Mouse (Mus musculus): Measurements from ENCODE around the gene Krt4. TPM values are rescaled to one million over a fixed set of nuclear protein-coding genes. Genes with fewer than 3 reads are reported as not detected.
A peak's percentile ranks its signal among the peaks of the same experiment; 100 is the strongest.

The Krt4 gene
- 2.8 and 3.4 TPM in 2 replicates for polyA plus RNA-seq (2015; fragmentation: Nextera tagmentation; extraction: Ambion mirVana)

GRCm38 (mm10) chr15:101924635-101925034 lies at the start of gene Krt4:
Gene Krt4, minus strand, starts transcription at chr15:101924735.
- H3K4me1 ChIP-seq: peaks cover 6% of the 10 kb centered on the region; the same call in 1 of the 2 replicates
- peaks cover 6% of the 10 kb centered on the region; the same call in 1 of the 2 replicates for H3K27me3 ChIP-seq (replicated peaks)
- H3K36me3 ChIP-seq: no peaks in the 10 kb centered on the region
- H3K4me3 ChIP-seq (replicated peaks): no peak within 1 kb of the TSS
- H3K27ac ChIP-seq (replicated peaks): no peak within 1 kb of the TSS
- no peak within 1 kb of the TSS for H3K4me2 ChIP-seq
- H3K9me3 ChIP-seq (replicated peaks): no peaks in the 10 kb centered on the region
- WGBS: 83% methylated on average over 11 of the region's 11 CpGs
- ATAC-seq (ENCODE audit: low FRiP score): no peak
- H3K9ac ChIP-seq (replicated peaks): no peak within 1 kb of the TSS

GRCm38 (mm10) chr15:101973414-101974077 lies 49.0 kb upstream of the Krt4 start:
- no peak overlapping the region for H3K4me2 ChIP-seq
- H3K36me3 ChIP-seq: no peaks in the 10 kb centered on the region
- WGBS: 9% methylated on average over 15 of the region's 15 CpGs
- no peaks in the 10 kb centered on the region for H3K9me3 ChIP-seq (replicated peaks)
- no peak overlapping the region for H3K4me3 ChIP-seq (replicated peaks)
- H3K9ac ChIP-seq (replicated peaks): no peak overlapping the region
- peak; percentile 38 for ATAC-seq (ENCODE audit: low FRiP score)
- H3K27ac ChIP-seq (replicated peaks): no peak overlapping the region
- peaks cover 28% of the 10 kb centered on the region for H3K4me1 ChIP-seq
- H3K27me3 ChIP-seq (replicated peaks): peaks cover 7% of the 10 kb centered on the region; the same call in 1 of the 2 replicates

- H3K27ac ChIP-seq (replicated peaks): no peak overlapping the region
- peaks cover 9% of the 10 kb centered on the region; the same call in 1 of the 2 replicates for H3K4me1 ChIP-seq
- no peak overlapping the region for H3K4me3 ChIP-seq (replicated peaks)
- H3K4me2 ChIP-seq: no peak overlapping the region
- H3K27me3 ChIP-seq (replicated peaks): 0 out of 2 replicates have a peak, but pooled peaks cover 3% of the 10 kb centered on the region
- WGBS: 5% methylated on average over 3 of the region's 6 CpGs
- H3K36me3 ChIP-seq: no peaks in the 10 kb centered on the region
- no peak overlapping the region for H3K9ac ChIP-seq (replicated peaks)
- ATAC-seq (ENCODE audit: low FRiP score): no peak
- no peaks in the 10 kb centered on the region for H3K9me3 ChIP-seq (replicated peaks)
Measured at GRCm38 (mm10) chr15:101970536-101970935, 46.0 kb upstream of the Krt4 start.

GRCm38 (mm10) chr15:101966808-101967207 lies 42.3 kb upstream of the Krt4 start:
- Histone ChIP-seq H3K27ac (replicated peaks) (no peak overlapping the region), H3K4me2 (no peak overlapping the region), H3K36me3 (no peaks in the 10 kb centered on the region), H3K9me3 (replicated peaks) (no peaks in the 10 kb centered on the region), H3K27me3 (replicated peaks) (0 out of 2 replicates have a peak, but pooled peaks cover 3% of the 10 kb centered on the region), H3K9ac (replicated peaks) (no peak overlapping the region), H3K4me1 (no peaks in the 10 kb centered on the region), H3K4me3 (replicated peaks) (no peak overlapping the region)
- 78% methylated on average over 8 of the region's 8 CpGs for WGBS
- ATAC-seq (ENCODE audit: low FRiP score): no peak

- no peak for ATAC-seq (ENCODE audit: low FRiP score)
- Histone ChIP-seq H3K9ac (replicated peaks) (no peak overlapping the region), H3K36me3 (no peaks in the 10 kb centered on the region), H3K27me3 (replicated peaks) (no peaks in the 10 kb centered on the region), H3K4me3 (replicated peaks) (no peak overlapping the region), H3K4me1 (no peaks in the 10 kb centered on the region), H3K27ac (replicated peaks) (no peak overlapping the region), H3K9me3 (replicated peaks) (no peaks in the 10 kb centered on the region), H3K4me2 (no peak overlapping the region)
- WGBS: 89% methylated on average over 3 of the region's 3 CpGs
Measured at GRCm38 (mm10) chr15:101958891-101959290, 34.4 kb upstream of the Krt4 start.

- ATAC-seq (ENCODE audit: low FRiP score): no peak
- Histone ChIP-seq H3K4me1 (no peaks in the 10 kb centered on the region), H3K4me3 (replicated peaks) (no peak within 1 kb of the TSS), H3K9me3 (replicated peaks) (no peaks in the 10 kb centered on the region), H3K4me2 (no peak within 1 kb of the TSS), H3K27me3 (replicated peaks) (no peaks in the 10 kb centered on the region), H3K36me3 (no peaks in the 10 kb centered on the region), H3K27ac (replicated peaks) (no peak within 1 kb of the TSS), H3K9ac (replicated peaks) (no peak within 1 kb of the TSS)
- whole genome bisulfite sequencing: 92% methylated on average over 9 of the region's 9 CpGs
Measured at GRCm38 (mm10) chr15:101954187-101954586, 29.7 kb upstream of the Krt4 start, which contains the start of gene Krt78. Gene Krt78, minus strand, starts transcription at chr15:101954287.

GRCm38 (mm10) chr15:101952733-101953474 lies 28.4 kb upstream of the Krt4 start:
- Histone ChIP-seq H3K4me2 (no peak overlapping the region), H3K27me3 (replicated peaks) (no peaks in the 10 kb centered on the region), H3K9me3 (replicated peaks) (no peaks in the 10 kb centered on the region), H3K4me1 (no peaks in the 10 kb centered on the region), H3K4me3 (replicated peaks) (no peak overlapping the region), H3K36me3 (no peaks in the 10 kb centered on the region), H3K27ac (replicated peaks) (no peak overlapping the region), H3K9ac (replicated peaks) (no peak overlapping the region)
- WGBS: 89% methylated on average over 7 of the region's 7 CpGs
- ATAC-seq (ENCODE audit: low FRiP score): no peak

- WGBS: 84% methylated on average over 1 of the region's 1 CpGs
- Histone ChIP-seq H3K4me3 (replicated peaks) (no peak overlapping the region), H3K4me2 (no peak overlapping the region), H3K9me3 (replicated peaks) (no peaks in the 10 kb centered on the region), H3K36me3 (no peaks in the 10 kb centered on the region), H3K27me3 (replicated peaks) (no peaks in the 10 kb centered on the region), H3K27ac (replicated peaks) (no peak overlapping the region), H3K9ac (replicated peaks) (no peak overlapping the region), H3K4me1 (no peaks in the 10 kb centered on the region)
- ATAC-seq (ENCODE audit: low FRiP score): no peak
Measured at GRCm38 (mm10) chr15:101945430-101945829, 20.9 kb upstream of the Krt4 start.

GRCm38 (mm10) chr15:101941948-101942347 lies 17.4 kb upstream of the Krt4 start:
- no peaks in the 10 kb centered on the region for H3K36me3 ChIP-seq
- WGBS: 77% methylated on average over 8 of the region's 8 CpGs

GRCm38 (mm10) chr15:101940274-101940829 lies 15.8 kb upstream of the Krt4 start, which contains the start of gene Krt79:
Gene Krt79, minus strand, starts transcription at chr15:101940324.
- WGBS: 70% methylated on average over 6 of the region's 6 CpGs
- no peak within 1 kb of the TSS for H3K9ac ChIP-seq (replicated peaks)
- no peaks in the 10 kb centered on the region for H3K27me3 ChIP-seq (replicated peaks)
- H3K4me2 ChIP-seq: no peak within 1 kb of the TSS
- ATAC-seq (ENCODE audit: low FRiP score): no peak
- H3K9me3 ChIP-seq (replicated peaks): no peaks in the 10 kb centered on the region
- no peak within 1 kb of the TSS for H3K4me3 ChIP-seq (replicated peaks)
- no peak within 1 kb of the TSS for H3K27ac ChIP-seq (replicated peaks)
- no peaks in the 10 kb centered on the region for H3K4me1 ChIP-seq
- H3K36me3 ChIP-seq: no peaks in the 10 kb centered on the region

More at GRCm38 (mm10) chr15:101941948-101942347, 17.4 kb upstream of the Krt4 start:
- no peaks in the 10 kb centered on the region for H3K4me1 ChIP-seq
- no peak overlapping the region for H3K9ac ChIP-seq (replicated peaks)
- no peak overlapping the region for H3K4me3 ChIP-seq (replicated peaks)
- no peak overlapping the region for H3K4me2 ChIP-seq
- ATAC-seq (ENCODE audit: low FRiP score): no peak
- no peak overlapping the region for H3K27ac ChIP-seq (replicated peaks)
- no peaks in the 10 kb centered on the region for H3K27me3 ChIP-seq (replicated peaks)
- H3K9me3 ChIP-seq (replicated peaks): no peaks in the 10 kb centered on the region

- Histone ChIP-seq H3K4me2 (no peak overlapping the region), H3K9ac (replicated peaks) (no peak overlapping the region), H3K4me1 (no peaks in the 10 kb centered on the region), H3K4me3 (replicated peaks) (no peak overlapping the region), H3K27ac (replicated peaks) (no peak overlapping the region), H3K27me3 (replicated peaks) (no peaks in the 10 kb centered on the region), H3K9me3 (replicated peaks) (no peaks in the 10 kb centered on the region), H3K36me3 (no peaks in the 10 kb centered on the region)
- WGBS: 90% methylated on average over 9 of the region's 9 CpGs
- no peak for ATAC-seq (ENCODE audit: low FRiP score)
Measured at GRCm38 (mm10) chr15:101938600-101939308, 14.2 kb upstream of the Krt4 start.
